Mouse (Mus musculus) ES-E14 (cell line): Measurements from ENCODE around the gene Myo1h.

Experiments used
- CHD2 ChIP-seq: IDR thresholded peaks from 2 replicates; pipeline ENCODE4 v1.6.1; 2014; ENCODE audit warnings: mild to moderate bottlenecking, low read depth, low read length, inconsistent platforms
- HCFC1 ChIP-seq: IDR thresholded peaks from 2 replicates; pipeline ENCODE4 v1.6.1; 2012; ENCODE audit warnings: low read length, inconsistent platforms, borderline replicate concordance; ENCODE audit not compliant: insufficient read depth

- TF ChIP-seq CHD2 (no peak), HCFC1 (no peak)
Measured at GRCm38 (mm10) chr5:114372565-114372964, 83.6 kb downstream of the Myo1h start.
